Mouse (Mus musculus) heart, embryonic 15.5 days (tissue): ENCODE measurements around the gene Tlr4. TPM values are rescaled to one million over a fixed set of nuclear protein-coding genes. Genes with fewer than 3 reads are reported as not detected.

Experiments
- ATAC-seq: fragments of 200-750 bp; cut with Nextera tagmentation; replicated peaks from 2 replicates; pipeline ENCODE4 v1.8.0; 2017; ENCODE audit warnings: low read depth, moderate TSS enrichment; ENCODE audit not compliant: insufficient number of reproducible peaks, insufficient read depth, low FRiP score
- H3K27ac ChIP-seq: fragments of 300-500 bp; sonication (generic); 2 replicates; pipeline ENCODE4 v1.5.1; 2015; ENCODE audit warnings: mild to moderate bottlenecking, inconsistent platforms
- H3K27me3 ChIP-seq: fragments of 300-500 bp; sonication (generic); 2 replicates; pipeline ENCODE4 v1.6.1; 2015; ENCODE audit warnings: inconsistent platforms
- H3K36me3 ChIP-seq: fragments of 300-500 bp; sonication (generic); 2 replicates; pipeline ENCODE4 v1.6.1; 2015; ENCODE audit warnings: mild to moderate bottlenecking, inconsistent platforms
- H3K4me1 ChIP-seq: fragments of 300-500 bp; sonication (generic); replicated peaks from 2 replicates; pipeline ENCODE4 v1.6.1; 2015; ENCODE audit warnings: inconsistent platforms
- H3K4me2 ChIP-seq: fragments of 300-500 bp; sonication (generic); 2 replicates; pipeline ENCODE4 v1.6.1; 2015; ENCODE audit warnings: inconsistent platforms, mild to moderate bottlenecking, moderate library complexity
- H3K4me3 ChIP-seq: fragments of 300-500 bp; sonication (generic); 2 replicates; pipeline ENCODE4 v1.5.1; 2015; ENCODE audit warnings: mild to moderate bottlenecking, inconsistent platforms
- H3K9ac ChIP-seq: fragments of 300-500 bp; sonication (generic); 2 replicates; pipeline ENCODE4 v1.6.1; 2015; ENCODE audit warnings: mild to moderate bottlenecking, inconsistent platforms
- H3K9me3 ChIP-seq: fragments of 300-500 bp; sonication (generic); replicated peaks from 2 replicates; pipeline ENCODE4 v1.6.1; 2016; ENCODE audit warnings: inconsistent platforms
- WGBS: fragments of 180-500 bp; shearing (Covaris S2); methylation state at CpG from one replicate; pipeline ENCODE4 v1.1.7; 2015; ENCODE audit warnings: mixed read lengths; 5-methylcytosine and 5-hydroxymethylcytosine counted together
- polyA plus RNA-seq: library from polyadenylated mRNA; unstranded; fragments of >200 nt; fragmentation: Nextera tagmentation; extraction: Ambion mirVana; gene quantifications from 2 replicates; pipeline ENCODE4 v1.2.1, GENCODE M21; 2015

The Tlr4 gene
- 3.0 and 3.3 TPM in 2 replicates for polyA plus RNA-seq

DNA sequence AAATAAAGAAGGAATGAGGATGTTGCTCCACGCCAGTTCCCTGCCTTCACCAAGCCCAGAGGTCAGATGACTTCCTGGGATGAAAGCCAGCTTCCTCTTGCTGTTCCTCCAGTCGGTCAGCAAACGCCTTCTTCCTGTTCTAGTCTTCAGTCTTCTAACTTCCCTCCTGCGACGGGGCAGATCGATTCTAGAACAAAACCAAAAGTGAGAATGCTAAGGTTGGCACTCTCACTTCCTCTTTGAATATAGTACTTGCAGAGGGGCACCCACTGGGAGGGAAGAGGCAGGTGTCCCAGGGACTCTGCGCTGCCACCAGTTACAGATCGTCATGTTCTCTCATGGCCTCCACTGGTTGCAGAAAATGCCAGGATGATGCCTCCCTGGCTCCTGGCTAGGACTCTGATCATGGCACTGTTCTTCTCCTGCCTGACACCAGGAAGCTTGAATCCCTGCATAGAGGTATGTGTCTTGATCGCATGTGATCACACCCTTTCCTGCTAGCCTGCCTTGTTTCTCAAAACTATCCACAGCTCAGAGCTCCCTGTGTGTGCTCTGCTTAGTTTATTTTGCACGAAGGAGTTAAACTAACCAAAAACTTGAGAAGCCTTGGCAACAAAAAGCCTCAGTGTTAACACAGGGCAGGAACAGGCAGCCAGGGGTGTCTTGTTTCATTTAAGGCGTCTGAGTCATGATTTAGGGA lies at the start of gene Tlr4:
Gene Tlr4 (plus strand): TSS at position 122 of the 700 bp plus-strand sequence.
- peak; percentile 52 for ATAC-seq
- Histone ChIP-seq H3K4me3 (peak within 1 kb of the TSS; percentile 39), H3K36me3 (no peaks in the 10 kb centered on the region), H3K27me3 (no peaks in the 10 kb centered on the region), H3K9me3 (no peaks in the 10 kb centered on the region), H3K27ac (peak within 1 kb of the TSS; percentile 80), H3K4me2 (peak within 1 kb of the TSS; percentile 53), H3K9ac (no peak within 1 kb of the TSS), H3K4me1 (peaks cover 8% of the 10 kb centered on the region; the same call in 1 of the 2 replicates)
- WGBS: 35% methylated on average over 11 of the region's 11 CpGs

- no peak overlapping the region for H3K4me2 ChIP-seq
- no peak overlapping the region for H3K27ac ChIP-seq
- no peaks in the 10 kb centered on the region for H3K4me1 ChIP-seq
- H3K4me3 ChIP-seq: no peak overlapping the region
- no peaks in the 10 kb centered on the region for H3K27me3 ChIP-seq
- ATAC-seq: no peak
- no peak overlapping the region for H3K9ac ChIP-seq
- no peaks in the 10 kb centered on the region for H3K9me3 ChIP-seq
- whole genome bisulfite sequencing: 74% methylated on average over 2 of the region's 2 CpGs
- H3K36me3 ChIP-seq: no peaks in the 10 kb centered on the region
Observed at GRCm38 (mm10) chr4:66794283-66794682, 33.1 kb upstream of the Tlr4 start.

DNA sequence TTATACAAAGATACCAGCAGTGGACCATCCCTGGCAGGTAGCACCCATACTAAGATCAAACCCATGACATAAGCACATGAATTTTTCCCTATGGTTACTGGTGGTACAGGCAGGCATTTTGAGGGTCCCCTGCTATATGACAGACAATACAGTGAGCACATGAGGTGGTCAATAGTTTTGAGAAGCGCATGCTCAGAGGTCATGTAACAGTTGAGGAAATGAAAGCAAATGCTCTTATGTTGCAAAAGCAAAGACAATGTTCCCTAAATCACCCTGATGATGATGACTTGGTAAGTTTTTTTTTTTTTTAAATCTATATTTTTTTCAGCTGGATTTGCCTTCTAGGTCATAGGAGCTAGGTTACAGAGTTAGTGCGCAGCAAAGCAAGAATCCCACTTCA lies 30.7 kb upstream of the Tlr4 start:
- Histone ChIP-seq H3K27ac (no peak overlapping the region), H3K4me3 (no peak overlapping the region), H3K36me3 (no peaks in the 10 kb centered on the region), H3K9ac (no peak overlapping the region), H3K4me1 (no peaks in the 10 kb centered on the region), H3K27me3 (no peaks in the 10 kb centered on the region), H3K4me2 (no peak overlapping the region), H3K9me3 (no peaks in the 10 kb centered on the region)
- 91% methylated on average over 2 of the region's 2 CpGs for WGBS
- ATAC-seq: no peak

DNA sequence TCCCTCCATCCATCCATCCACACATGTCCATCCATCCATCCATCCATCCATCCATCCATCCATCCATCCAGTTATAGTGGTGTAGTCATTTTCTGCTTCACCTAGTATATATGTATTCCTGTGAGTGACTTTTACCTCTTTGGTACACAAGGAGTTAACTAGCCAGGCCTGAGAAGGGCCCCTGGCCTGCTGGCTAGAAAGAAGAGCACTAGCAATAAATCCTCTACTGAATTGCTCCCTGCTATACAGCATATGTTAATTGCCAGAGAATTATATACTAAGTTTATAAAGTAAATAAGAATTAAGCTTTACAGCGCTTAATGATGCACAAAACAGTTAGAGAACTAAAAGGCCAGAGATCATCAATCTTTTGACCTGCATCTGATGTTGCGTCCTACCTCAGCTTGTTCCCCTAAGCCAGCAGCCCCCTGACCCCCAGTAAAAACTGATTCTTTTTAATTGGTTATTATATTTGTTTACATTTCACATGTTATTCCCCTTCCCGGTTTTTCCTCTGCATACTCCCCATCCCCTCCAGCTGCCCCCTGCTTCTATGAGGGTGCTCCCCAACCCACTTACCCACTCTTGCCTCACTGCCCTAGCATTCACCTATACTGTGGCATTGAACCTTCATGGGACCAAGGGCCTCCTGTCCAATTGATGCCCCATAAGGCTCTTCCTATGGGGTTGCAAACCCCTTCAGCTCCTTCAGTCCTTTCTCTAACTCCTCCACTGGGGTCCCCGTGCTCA lies 22.7 kb upstream of the Tlr4 start:
- WGBS: 82% methylated on average over 4 of the region's 4 CpGs
- H3K27me3 ChIP-seq: no peaks in the 10 kb centered on the region
- no peaks in the 10 kb centered on the region for H3K36me3 ChIP-seq
- no peak overlapping the region for H3K4me3 ChIP-seq
- no peaks in the 10 kb centered on the region for H3K9me3 ChIP-seq
- H3K4me2 ChIP-seq: no peak overlapping the region
- H3K4me1 ChIP-seq: no peaks in the 10 kb centered on the region
- no peak overlapping the region for H3K27ac ChIP-seq
- no peak overlapping the region for H3K9ac ChIP-seq
- ATAC-seq: no peak

- ATAC-seq: no peak
- H3K9ac ChIP-seq: no peak overlapping the region
Observed at GRCm38 (mm10) chr4:66805747-66806146, 21.6 kb upstream of the Tlr4 start.

GRCm38 (mm10) chr4:66816364-66817026 lies 10.9 kb upstream of the Tlr4 start:
- no peaks in the 10 kb centered on the region for H3K27me3 ChIP-seq
- H3K27ac ChIP-seq: no peak overlapping the region
- no peaks in the 10 kb centered on the region for H3K4me1 ChIP-seq
- no peak overlapping the region for H3K4me2 ChIP-seq
- WGBS: 72% methylated on average over 3 of the region's 3 CpGs
- no peaks in the 10 kb centered on the region for H3K36me3 ChIP-seq
- H3K9me3 ChIP-seq: no peaks in the 10 kb centered on the region
- H3K4me3 ChIP-seq: no peak overlapping the region
- no peak for ATAC-seq
- H3K9ac ChIP-seq: no peak overlapping the region

More at GRCm38 (mm10) chr4:66805747-66806146, 21.6 kb upstream of the Tlr4 start:
- H3K27me3 ChIP-seq: no peaks in the 10 kb centered on the region
- no peaks in the 10 kb centered on the region for H3K9me3 ChIP-seq
- H3K4me1 ChIP-seq: no peaks in the 10 kb centered on the region
- no peak overlapping the region for H3K4me3 ChIP-seq
- H3K36me3 ChIP-seq: no peaks in the 10 kb centered on the region
- no peak overlapping the region for H3K4me2 ChIP-seq
- H3K27ac ChIP-seq: no peak overlapping the region

DNA sequence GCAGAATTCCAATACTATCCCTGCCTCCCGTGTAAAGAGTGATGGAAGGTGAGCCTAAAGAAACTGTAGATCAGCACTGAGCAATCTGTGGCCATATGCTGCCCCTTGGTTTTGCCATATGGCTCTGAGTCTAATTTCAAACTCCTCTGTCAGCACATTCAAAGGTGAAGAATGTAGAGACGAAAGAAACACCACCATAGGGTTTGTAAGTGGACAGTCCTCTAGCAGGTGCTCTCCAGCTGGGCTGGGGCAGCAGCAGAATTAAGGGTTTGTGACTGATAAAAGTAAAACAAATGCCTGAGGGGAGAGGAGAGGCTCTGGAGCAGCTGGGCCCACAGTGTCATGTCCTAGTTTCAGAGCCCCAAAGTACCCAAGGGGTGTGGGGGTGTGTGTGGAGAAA lies 6.2 kb upstream of the Tlr4 start:
- WGBS: 48% methylated on average over 2 of the region's 2 CpGs
- Histone ChIP-seq H3K27ac (no peak overlapping the region), H3K9ac (no peak overlapping the region), H3K4me1 (no peaks in the 10 kb centered on the region), H3K9me3 (no peaks in the 10 kb centered on the region), H3K36me3 (no peaks in the 10 kb centered on the region), H3K4me3 (no peak overlapping the region), H3K4me2 (no peak overlapping the region), H3K27me3 (no peaks in the 10 kb centered on the region)
- ATAC-seq: no peak

DNA sequence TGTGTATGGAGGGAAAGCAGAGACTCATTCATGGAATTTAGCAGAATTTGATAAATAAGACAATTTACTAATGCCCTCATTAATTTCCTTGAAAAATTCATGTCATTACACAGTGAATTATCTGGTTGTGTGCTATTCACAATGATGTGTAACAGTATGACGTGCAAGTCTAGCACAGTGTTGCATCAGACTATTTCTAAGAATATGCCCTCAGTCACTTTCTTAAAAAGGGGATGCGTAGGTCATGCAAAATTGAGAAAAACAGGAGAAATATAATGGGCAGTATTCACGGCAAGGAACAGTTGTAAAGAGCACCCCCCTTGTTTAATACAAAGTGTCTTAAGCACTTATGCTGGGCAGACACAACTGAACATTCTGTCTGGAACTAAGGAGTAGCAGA lies 5.6 kb upstream of the Tlr4 start:
- no peaks in the 10 kb centered on the region for H3K36me3 ChIP-seq
- H3K4me1 ChIP-seq: no peaks in the 10 kb centered on the region
- no peak overlapping the region for H3K27ac ChIP-seq
- ATAC-seq: no peak
- no peak overlapping the region for H3K4me3 ChIP-seq
- H3K27me3 ChIP-seq: no peaks in the 10 kb centered on the region
- H3K4me2 ChIP-seq: no peak overlapping the region
- WGBS: 78% methylated on average over 3 of the region's 3 CpGs
- no peaks in the 10 kb centered on the region for H3K9me3 ChIP-seq
- H3K9ac ChIP-seq: no peak overlapping the region

GRCm38 (mm10) chr4:66828163-66828668 lies 832 bp downstream of the Tlr4 start:
- no peaks in the 10 kb centered on the region for H3K36me3 ChIP-seq
- H3K4me1 ChIP-seq: peaks cover 8% of the 10 kb centered on the region; the same call in 1 of the 2 replicates
- peak overlapping the region; percentile 39 for H3K4me3 ChIP-seq
- no peak for ATAC-seq
- peak overlapping the region; percentile 80 for H3K27ac ChIP-seq
- no peaks in the 10 kb centered on the region for H3K9me3 ChIP-seq
- no peak overlapping the region for H3K9ac ChIP-seq
- 44% methylated on average over 6 of the region's 6 CpGs for WGBS
- H3K27me3 ChIP-seq: no peaks in the 10 kb centered on the region
- peak overlapping the region; percentile 53 for H3K4me2 ChIP-seq

DNA sequence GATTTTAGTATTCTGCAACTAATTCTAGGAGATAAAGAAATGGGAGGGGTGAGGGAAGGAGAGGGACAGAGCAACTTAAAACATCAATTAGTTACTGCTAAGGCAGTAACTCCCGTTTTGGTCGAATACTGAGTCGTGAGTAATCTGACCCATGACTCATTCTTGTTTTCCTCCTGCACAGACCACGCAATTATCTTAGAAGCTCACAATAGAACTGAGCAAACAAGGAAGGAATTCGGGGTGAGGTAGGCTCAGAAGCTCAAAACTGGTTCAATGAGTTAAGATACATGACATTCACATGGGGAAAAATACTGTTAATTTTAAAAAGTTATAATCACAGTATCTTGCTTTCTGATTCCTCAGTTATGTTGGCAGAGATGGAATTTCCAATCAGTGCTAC lies 1.3 kb downstream of the Tlr4 start:
- H3K9ac ChIP-seq: no peak overlapping the region
- peak overlapping the region; percentile 80 for H3K27ac ChIP-seq
- WGBS: 8% methylated on average over 5 of the region's 5 CpGs
- no peaks in the 10 kb centered on the region for H3K27me3 ChIP-seq
- peak overlapping the region; percentile 39; the same call in 1 of the 2 replicates for H3K4me3 ChIP-seq
- ATAC-seq: peak; percentile 80; the same call in 1 of the 2 replicates
- no peaks in the 10 kb centered on the region for H3K9me3 ChIP-seq
- peak overlapping the region; percentile 53 for H3K4me2 ChIP-seq
- peaks cover 8% of the 10 kb centered on the region; the same call in 1 of the 2 replicates for H3K4me1 ChIP-seq
- H3K36me3 ChIP-seq: no peaks in the 10 kb centered on the region

DNA sequence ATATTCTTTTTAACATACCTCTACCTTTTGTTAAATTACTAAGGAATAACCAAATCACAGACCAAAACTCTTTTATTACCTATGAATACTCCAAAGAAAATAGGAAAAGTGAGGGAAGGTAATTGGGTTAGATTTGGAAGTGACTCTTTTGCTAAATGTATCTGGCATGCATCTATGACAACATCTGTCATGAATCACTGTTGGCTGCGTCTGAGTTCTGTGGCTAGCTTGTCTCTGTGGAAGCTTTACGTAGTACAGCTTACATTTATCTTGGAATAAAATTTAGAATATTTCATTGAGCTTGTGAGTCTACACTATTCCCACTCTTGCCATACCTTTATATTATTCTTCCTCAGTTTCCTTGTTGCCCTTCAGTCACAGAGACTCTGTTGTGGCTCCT lies 10.7 kb downstream of the Tlr4 start:
- 79% methylated on average over 2 of the region's 2 CpGs for WGBS
- no peak for ATAC-seq
- H3K4me1 ChIP-seq: no peaks in the 10 kb centered on the region
- H3K9me3 ChIP-seq: no peaks in the 10 kb centered on the region
- H3K9ac ChIP-seq: no peak overlapping the region
- no peak overlapping the region for H3K4me3 ChIP-seq
- H3K27me3 ChIP-seq: no peaks in the 10 kb centered on the region
- no peak overlapping the region for H3K4me2 ChIP-seq
- no peak overlapping the region for H3K27ac ChIP-seq
- no peaks in the 10 kb centered on the region for H3K36me3 ChIP-seq
